Comparison of ENCODE assay signal across 16 mouse cellular contexts in the genomic region with DNA sequence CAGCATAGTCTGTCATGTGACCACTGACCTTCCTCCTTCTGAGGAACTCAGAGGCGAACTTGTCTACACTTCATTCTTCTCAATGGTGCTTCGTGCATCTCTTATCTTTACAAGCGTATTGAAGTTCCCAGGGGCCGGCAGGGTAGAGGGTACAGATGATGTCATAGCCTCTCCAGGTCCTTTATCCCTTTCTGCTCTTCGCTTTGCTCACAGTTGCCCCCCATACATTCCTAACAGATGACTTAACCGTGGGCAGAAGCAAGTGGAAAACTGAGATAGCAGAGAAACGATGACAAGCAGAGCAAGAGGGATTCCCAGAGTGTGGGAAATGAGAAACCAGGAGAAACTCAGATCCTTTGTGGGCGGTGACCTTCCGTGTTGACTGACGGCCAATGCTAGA.
DNase-seq lines count a peak whose midpoint lies in the region; ATAC-seq lines count a peak whose summit lies in the region.
"Had no signal": no experiment of that assay in that cellular context is flagged by ENCODE, and none has a peak within 500 bp of the region (broad histone marks: within the 10 kb centered on the region; RNA-seq: fewer than 3 reads in every experiment).

No protein-coding gene starts in this region.

- intact Hi-C loops in heart, postnatal 25 days (cut with DNase I): loop anchor here (5.0 kb wide), 1 partner anchor 36 kb away; no protein-coding TSS in a partner anchor

- H3K36me3 ChIP-seq in heart, embryonic 13.5 days: no peaks in the 10 kb centered on the region
- H3K36me3 ChIP-seq in intestine, embryonic 15.5 days: no peaks in the 10 kb centered on the region
- H3K36me3 ChIP-seq: embryonic facial prominence, embryonic 13.5 days; liver, embryonic 15.5 days; midbrain, embryonic 15.5 days had no signal

- H3K4me3 ChIP-seq in brown adipose tissue, adult 24 weeks (ENCODE audit: insufficient read depth, low read depth, low read length): no peak overlapping the region
- no peak overlapping the region for H3K4me3 ChIP-seq in heart, embryonic 13.5 days
- H3K4me3 ChIP-seq in intestine, embryonic 15.5 days (replicated peaks): no peak overlapping the region
- H3K4me3 ChIP-seq: embryonic facial prominence, embryonic 13.5 days; liver, embryonic 15.5 days; midbrain, embryonic 15.5 days had no signal

- H3K4me2 ChIP-seq in heart, embryonic 13.5 days: peak overlapping the region; percentile 57
- H3K4me2 ChIP-seq in intestine, embryonic 15.5 days (replicated peaks): no peak overlapping the region
- H3K4me2 ChIP-seq: embryonic facial prominence, embryonic 13.5 days; liver, embryonic 15.5 days; midbrain, embryonic 15.5 days had no signal

- no peaks in the 10 kb centered on the region for H3K27me3 ChIP-seq in heart, embryonic 13.5 days (replicated peaks)
- no peaks in the 10 kb centered on the region for H3K27me3 ChIP-seq in intestine, embryonic 15.5 days (replicated peaks)
- H3K27me3 ChIP-seq: embryonic facial prominence, embryonic 13.5 days; liver, embryonic 15.5 days; midbrain, embryonic 15.5 days had no signal

- peak; percentile 37 to 50 for DNase-seq in heart, adult 18-20 months
- DNase-seq in heart, postnatal 25 days (ENCODE audit: low spot score): no peak
- no peak for DNase-seq in B cell, adult 2 months
- DNase-seq in spleen, postnatal 10 days (ENCODE audit: low spot score in 2 of 2): no peak
- no peak for DNase-seq in cerebellum, postnatal 4 days (ENCODE audit: low spot score in 2 of 2)
- DNase-seq: adrenal gland, postnatal 10 days; cerebellum, adult 2 months; layer of hippocampus, postnatal 36 days had no signal

- peaks cover 5% of the 10 kb centered on the region; the same call in 1 of the 2 replicates for H3K4me1 ChIP-seq in brown adipose tissue, adult 24 weeks (ENCODE audit: control insufficient read depth, insufficient read depth, insufficient read length, low read length)
- H3K4me1 ChIP-seq in heart, embryonic 13.5 days: peaks cover 70% of the 10 kb centered on the region
- no peaks in the 10 kb centered on the region for H3K4me1 ChIP-seq in intestine, embryonic 15.5 days (replicated peaks)
- H3K4me1 ChIP-seq: embryonic facial prominence, embryonic 13.5 days; liver, embryonic 15.5 days; midbrain, embryonic 15.5 days had no signal

- peak overlapping the region; percentile 60 for H3K27ac ChIP-seq in brown adipose tissue, adult 24 weeks (replicated peaks; ENCODE audit: low read depth, low read length)
- peak overlapping the region; percentile 95 for H3K27ac ChIP-seq in heart, embryonic 13.5 days (replicated peaks)
- H3K27ac ChIP-seq in intestine, embryonic 15.5 days: no peak overlapping the region
- H3K27ac ChIP-seq: embryonic facial prominence, embryonic 13.5 days; liver, embryonic 15.5 days; midbrain, embryonic 15.5 days had no signal

- peak; percentile 52; the same call in 1 of the 2 replicates for ATAC-seq in heart, embryonic 13.5 days (ENCODE audit: extremely low read depth, insufficient number of reproducible peaks, low FRiP score, low TSS enrichment)
- peak; percentile 53 for ATAC-seq in intestine, embryonic 15.5 days
- ATAC-seq: forebrain, embryonic 16.5 days; hindbrain, embryonic 16.5 days; midbrain, embryonic 15.5 days had no signal

- peak overlapping the region; percentile 62; the same call in 1 of the 2 replicates for H3K9ac ChIP-seq in heart, embryonic 13.5 days
- H3K9ac ChIP-seq in intestine, embryonic 15.5 days: no peak overlapping the region
- H3K9ac ChIP-seq: embryonic facial prominence, embryonic 13.5 days; liver, embryonic 15.5 days; midbrain, embryonic 15.5 days had no signal

- no peaks in the 10 kb centered on the region for H3K9me3 ChIP-seq in heart, embryonic 13.5 days
- H3K9me3 ChIP-seq in intestine, embryonic 15.5 days: no peaks in the 10 kb centered on the region
- H3K9me3 ChIP-seq: embryonic facial prominence, embryonic 13.5 days; liver, embryonic 15.5 days; midbrain, embryonic 15.5 days had no signal

- WGBS in heart, embryonic 13.5 days: 7% methylated on average over 10 of the region's 10 CpGs
- 57% methylated on average over 10 of the region's 10 CpGs for WGBS in intestine, embryonic 15.5 days

Comparison
In these comparisons a context has a peak if more than half of its experiments do, and no peak if none do; other contexts are left out.
1. DNase-seq: peak in heart, adult 18-20 months (2 of 2); none in heart, postnatal 25 days (single experiment), B cell, adult 2 months (0 of 2), spleen, postnatal 10 days (0 of 2) and cerebellum, postnatal 4 days (0 of 2).